ENCODE assay signal across 29 mouse cellular contexts in genomic region chr5:139651041-139651440, GRCm38 (mm10).
DNase-seq lines count a peak whose midpoint lies in the region; ATAC-seq lines count a peak whose summit lies in the region.
"Had no signal": no experiment of that assay in that cellular context is flagged by ENCODE, and none has a peak within 500 bp of the region (broad histone marks: within the 10 kb centered on the region; RNA-seq: fewer than 3 reads in every experiment).

No protein-coding gene starts in this region.

- H3K36me3 ChIP-seq in hindbrain, embryonic 11.5 days (ENCODE audit: control insufficient read depth, insufficient read depth, low read length), result no peaks in the 10 kb centered on the region
- H3K36me3 ChIP-seq in hindbrain, embryonic 14.5 days (replicated peaks; ENCODE audit: control insufficient read depth, insufficient read depth), result no peaks in the 10 kb centered on the region
- no peaks in the 10 kb centered on the region for H3K36me3 ChIP-seq in embryonic facial prominence, embryonic 10.5 days (replicated peaks)
- H3K36me3 ChIP-seq in heart, embryonic 10.5 days, result no peaks in the 10 kb centered on the region
- H3K36me3 ChIP-seq: forebrain, embryonic 10.5 days; G1E; heart, embryonic 12.5 days; heart, embryonic 15.5 days; hindbrain, embryonic 12.5 days had no signal

- ATAC-seq in hindbrain, embryonic 11.5 days (ENCODE audit: low FRiP score), result no peak
- ATAC-seq in hindbrain, embryonic 14.5 days (ENCODE audit: low FRiP score), result no peak
- ATAC-seq: forebrain, embryonic 13.5 days; forebrain, embryonic 16.5 days; hindbrain, postnatal 0 days; inflammation-experienced regulatory T-cells, adult 6 months; intestine, embryonic 16.5 days; Patski had no signal

- no peak overlapping the region for H3K27ac ChIP-seq in hindbrain, embryonic 11.5 days (ENCODE audit: low read depth, low read length)
- H3K27ac ChIP-seq in hindbrain, embryonic 14.5 days, result no peak overlapping the region
- no peak overlapping the region for H3K27ac ChIP-seq in embryonic facial prominence, embryonic 10.5 days (replicated peaks)
- H3K27ac ChIP-seq in heart, embryonic 10.5 days, result no peak overlapping the region
- H3K27ac ChIP-seq: forebrain, embryonic 10.5 days; forebrain, embryonic 13.5 days; gastrocnemius, adult 2 months; heart, embryonic 15.5 days; hindbrain, embryonic 12.5 days; hindbrain, postnatal 0 days had no signal

- H3K9me3 ChIP-seq in hindbrain, embryonic 11.5 days (ENCODE audit: control insufficient read depth, low read length), result no peaks in the 10 kb centered on the region
- no peaks in the 10 kb centered on the region for H3K9me3 ChIP-seq in hindbrain, embryonic 14.5 days (ENCODE audit: control insufficient read depth, low read length)
- 0 out of 2 replicates have a peak, but pooled peaks cover under 1% of the 10 kb centered on the region for H3K9me3 ChIP-seq in embryonic facial prominence, embryonic 10.5 days
- H3K9me3 ChIP-seq in heart, embryonic 10.5 days, result no peaks in the 10 kb centered on the region
- H3K9me3 ChIP-seq: forebrain, embryonic 10.5 days; forebrain, embryonic 13.5 days; G1E; heart, embryonic 15.5 days; hindbrain, embryonic 12.5 days had no signal

- H3K27me3 ChIP-seq in hindbrain, embryonic 11.5 days (ENCODE audit: control insufficient read depth, insufficient read depth, low read length), result 0 out of 2 replicates have a peak, but pooled peaks cover 2% of the 10 kb centered on the region
- peaks cover 9% of the 10 kb centered on the region; the same call in 1 of the 2 replicates for H3K27me3 ChIP-seq in hindbrain, embryonic 14.5 days (ENCODE audit: control insufficient read depth, insufficient read depth, low read length)
- peaks cover 42% of the 10 kb centered on the region for H3K27me3 ChIP-seq in embryonic facial prominence, embryonic 10.5 days (replicated peaks; ENCODE audit: low read depth, poor library complexity, severe bottlenecking)
- peaks cover 32% of the 10 kb centered on the region for H3K27me3 ChIP-seq in heart, embryonic 10.5 days (ENCODE audit: insufficient read depth, poor library complexity, severe bottlenecking)

- no peak overlapping the region for H3K4me2 ChIP-seq in hindbrain, embryonic 11.5 days (replicated peaks; ENCODE audit: low read depth, low read length)
- no peak overlapping the region for H3K4me2 ChIP-seq in hindbrain, embryonic 14.5 days (replicated peaks)
- H3K4me2 ChIP-seq: forebrain, embryonic 13.5 days; heart, embryonic 12.5 days; heart, embryonic 15.5 days; hindbrain, embryonic 12.5 days had no signal

- no peak overlapping the region for H3K4me3 ChIP-seq in hindbrain, embryonic 11.5 days (ENCODE audit: low read depth, low read length)
- H3K4me3 ChIP-seq in hindbrain, embryonic 14.5 days (replicated peaks; ENCODE audit: low read length), result no peak overlapping the region
- no peak overlapping the region for H3K4me3 ChIP-seq in embryonic facial prominence, embryonic 10.5 days
- H3K4me3 ChIP-seq in heart, embryonic 10.5 days, result no peak overlapping the region
- H3K4me3 ChIP-seq: forebrain, embryonic 10.5 days; forebrain, embryonic 13.5 days; gastrocnemius, adult 2 months; heart, embryonic 12.5 days; heart, embryonic 15.5 days; hindbrain, embryonic 12.5 days had no signal

- 22% methylated on average over 4 of the region's 4 CpGs for WGBS in hindbrain, embryonic 11.5 days
- WGBS in hindbrain, embryonic 14.5 days, result 31% methylated on average over 4 of the region's 4 CpGs
- 15% methylated on average over 4 of the region's 4 CpGs for WGBS in embryonic facial prominence, embryonic 10.5 days
- 45% methylated on average over 4 of the region's 4 CpGs for WGBS in heart, embryonic 10.5 days

- peak; percentile 28 for DNase-seq in hindbrain, embryonic 11.5 days (ENCODE audit: low spot score)
- no peak for DNase-seq in hindbrain, embryonic 14.5 days (ENCODE audit: low spot score)
- DNase-seq in embryo, embryonic 10.5 days (ENCODE audit: low spot score), result peak; percentile 68
- DNase-seq in embryonic facial prominence, embryonic 10.5 days (ENCODE audit: low spot score), result peak; percentile 35
- no peak for DNase-seq in kidney, postnatal 14 days
- DNase-seq in heart, embryonic 10.5 days (ENCODE audit: low spot score), result no peak
- no peak for DNase-seq in lung, adult 18-20 months
- DNase-seq: adrenal gland, postnatal 10 days; adrenal gland, postnatal 36 days; B cell, adult 2 months; cerebellum, adult 18-20 months; cerebellum, adult 9-10 months; cerebellum, postnatal 14 days; gastrocnemius, adult 2 months; gastrocnemius, postnatal 14 days; heart, adult 11 months; heart, postnatal 10 days; heart, postnatal 36 days had no signal

- H3K4me1 ChIP-seq in hindbrain, embryonic 11.5 days (replicated peaks; ENCODE audit: control insufficient read depth, insufficient read depth, low read length), result no peaks in the 10 kb centered on the region
- 0 out of 2 replicates have a peak, but pooled peaks cover 2% of the 10 kb centered on the region for H3K4me1 ChIP-seq in hindbrain, embryonic 14.5 days (replicated peaks; ENCODE audit: control insufficient read depth, insufficient read depth, low read length)
- peaks cover 36% of the 10 kb centered on the region for H3K4me1 ChIP-seq in embryonic facial prominence, embryonic 10.5 days
- 0 out of 2 replicates have a peak, but pooled peaks cover 6% of the 10 kb centered on the region for H3K4me1 ChIP-seq in heart, embryonic 10.5 days
- H3K4me1 ChIP-seq: forebrain, embryonic 13.5 days; heart, embryonic 12.5 days; heart, embryonic 15.5 days; hindbrain, embryonic 12.5 days had no signal

- H3K9ac ChIP-seq in hindbrain, embryonic 11.5 days (ENCODE audit: low read depth, low read length), result no peak overlapping the region
- no peak overlapping the region for H3K9ac ChIP-seq in hindbrain, embryonic 14.5 days
- H3K9ac ChIP-seq: forebrain, embryonic 13.5 days; heart, embryonic 12.5 days; heart, embryonic 15.5 days; hindbrain, embryonic 12.5 days had no signal

Comparison
In these comparisons a context has a peak if more than half of its experiments do, and no peak if none do; other contexts are left out.
1. DNase-seq: peak in hindbrain, embryonic 11.5 days (single experiment), embryo, embryonic 10.5 days (single experiment) and embryonic facial prominence, embryonic 10.5 days (single experiment); none in hindbrain, embryonic 14.5 days (single experiment), kidney, postnatal 14 days (single experiment), heart, embryonic 10.5 days (single experiment) and lung, adult 18-20 months (0 of 2).